Mouse (Mus musculus): Measurements from ENCODE around the gene 4933409G03Rik. TPM values are rescaled to one million over a fixed set of nuclear protein-coding genes. Genes with fewer than 3 reads are reported as not detected.

4933409G03Rik gene
- not detected in 2 replicates for polyA plus RNA-seq (2012; rRNA removed)

DNA sequence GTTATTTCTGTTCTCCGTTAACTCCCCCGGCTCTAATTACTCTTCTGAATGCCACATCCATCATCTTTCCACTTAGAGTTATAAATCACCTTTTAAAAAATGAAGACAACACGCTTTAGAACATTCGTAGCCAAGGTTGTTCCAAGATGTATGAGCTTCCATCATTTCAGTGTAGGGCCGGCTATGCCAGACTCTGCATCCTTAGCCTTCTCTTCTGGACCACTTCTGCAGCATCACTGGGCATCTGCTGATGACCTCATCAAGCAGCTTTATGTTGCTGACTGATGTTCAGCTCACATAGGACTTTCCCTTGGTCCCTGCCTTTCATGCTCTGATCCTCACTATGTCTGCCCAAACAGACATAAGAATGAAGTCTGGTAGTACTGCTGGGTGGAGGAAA, at the start of gene 4933409G03Rik:
Gene 4933409G03Rik (plus strand): TSS at position 301 of the 400 bp plus-strand sequence.

DNA sequence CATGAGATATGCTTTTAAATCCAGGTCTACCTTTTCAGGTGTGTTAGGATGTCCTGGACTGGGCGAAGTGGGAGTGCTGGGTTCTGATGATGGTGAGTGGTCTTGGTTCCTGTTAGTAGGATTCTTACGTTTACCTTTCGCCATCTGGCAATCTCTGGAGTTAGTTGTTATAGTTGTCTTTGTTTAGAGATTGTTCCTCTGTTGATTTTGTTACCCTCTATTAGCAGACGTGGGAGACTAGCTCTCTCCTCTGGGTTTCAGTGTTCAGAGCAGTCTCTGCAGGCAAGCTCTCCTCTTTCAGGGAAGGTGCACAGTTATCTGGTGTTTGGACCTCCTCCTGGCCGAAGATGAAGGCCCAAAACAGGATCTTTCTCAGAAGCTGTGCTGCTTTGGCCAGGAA, 74.0 kb downstream of the 4933409G03Rik start, which contains the start of gene 4932414N04Rik:
Gene 4932414N04Rik (plus strand): TSS at position 301 of the 400 bp plus-strand sequence.

Other genes starting within 250 kb of the 4933409G03Rik start
- 24.5 and 35.4 TPM in 2 replicates for gene Stk39, start 110.1 kb upstream of the 4933409G03Rik start, polyA plus RNA-seq (2012; rRNA removed)
- not detected in 2 replicates for gene 4932414N04Rik, start 74.1 kb downstream of the 4933409G03Rik start, polyA plus RNA-seq (2012; rRNA removed)

Measured in ovary, adult 2 months (tissue).